Mouse (Mus musculus) liver, adult 2 months (tissue): ENCODE measurements around the gene Zbtb2. TPM values are rescaled to one million over a fixed set of nuclear protein-coding genes. Genes with fewer than 3 reads are reported as not detected.
A peak's percentile ranks its signal among the peaks of the same experiment; 100 is the strongest.

ENCODE experiments used
- DNase-seq: peaks from one replicate; pipeline ENCODE4 v3.0.0-alpha.2; 2011; ENCODE audit warnings: low read depth, low spot score; ENCODE audit errors: extremely low read depth
- H3K27ac ChIP-seq: fragments of 200-500 bp; replicated peaks from 2 replicates; pipeline ENCODE4 v1.5.1; 2012; ENCODE audit warnings: low read depth, mild to moderate bottlenecking, control low read depth, inconsistent platforms, low read length; ENCODE audit not compliant: insufficient read depth
- H3K27me3 ChIP-seq: fragments of 200-500 bp; 2 replicates; pipeline ENCODE4 v1.6.1; 2012; ENCODE audit warnings: mild to moderate bottlenecking, moderate library complexity, low read length, inconsistent platforms; ENCODE audit not compliant: control insufficient read depth, insufficient read depth
- H3K36me3 ChIP-seq: fragments of 200-500 bp; 2 replicates; pipeline ENCODE4 v1.6.1; 2012; ENCODE audit warnings: low read length, inconsistent platforms; ENCODE audit not compliant: control insufficient read depth, insufficient read depth
- H3K4me1 ChIP-seq: fragments of 200-500 bp; 2 replicates; pipeline ENCODE4 v1.6.1; 2011; ENCODE audit warnings: low read length; ENCODE audit not compliant: control insufficient read depth, insufficient read depth
- H3K4me3 ChIP-seq: fragments of 200-500 bp; 2 replicates; pipeline ENCODE4 v1.5.1; 2011; ENCODE audit warnings: low read depth, mild to moderate bottlenecking, control low read depth, low read length, moderate library complexity; ENCODE audit not compliant: insufficient read depth
- H3K79me2 ChIP-seq: fragments of 200-500 bp; 2 replicates; pipeline ENCODE4 v1.6.1; 2012; ENCODE audit warnings: inconsistent platforms, mild to moderate bottlenecking, low read length, moderate library complexity; ENCODE audit not compliant: control insufficient read depth, insufficient read depth
- H3K9ac ChIP-seq: fragments of 200-500 bp; 2 replicates; pipeline ENCODE4 v1.6.1; 2012; ENCODE audit warnings: low read depth, mild to moderate bottlenecking, control low read depth, inconsistent platforms, low read length
- CTCF ChIP-seq: fragments of 200-500 bp; IDR thresholded peaks from 2 replicates; pipeline ENCODE4 v1.5.1; 2011; ENCODE audit warnings: low read depth, low read length, control low read depth
- POLR2A ChIP-seq: fragments of 200-500 bp; IDR thresholded peaks from 2 replicates; pipeline ENCODE4 v1.6.1; 2011; ENCODE audit warnings: low read length, control low read depth; ENCODE audit not compliant: insufficient read depth; ENCODE audit errors: extremely low read depth
- WGBS: fragments of 180-500 bp; shearing (Covaris S2); methylation state at CpG from one replicate; pipeline ENCODE4 v1.1.7; 2018; 5-methylcytosine and 5-hydroxymethylcytosine counted together
- polyA plus RNA-seq: library from polyadenylated mRNA; depleted of rRNA; stranded (reverse); fragments of >200 nt; gene quantifications from 2 replicates; pipeline ENCODE4 v1.2.3, GENCODE M21; 2012; rRNA removed
- total RNA-seq: library from RNA; depleted of rRNA; stranded (reverse); fragments of >200 nt; gene quantifications from 2 replicates; pipeline ENCODE4 v1.2.3, GENCODE M21; 2014; rRNA removed

Gene Zbtb2
- total and polyA plus RNA-seq, 2 experiments = 2.4 to 3.4 TPM

GRCm38 (mm10) chr10:4327716-4328115 lies 60.2 kb downstream of the Zbtb2 start:
- H3K4me1 ChIP-seq = no peaks in the 10 kb centered on the region
- 86% methylated on average over 1 of the region's 1 CpGs for WGBS
- TF ChIP-seq CTCF (no peak), POLR2A (no peak)
- H3K27me3 ChIP-seq = no peaks in the 10 kb centered on the region
- DNase-seq = no peak
- no peaks in the 10 kb centered on the region for H3K36me3 ChIP-seq
- no peak overlapping the region for H3K4me3 ChIP-seq
- H3K79me2 ChIP-seq = no peaks in the 10 kb centered on the region
- H3K9ac ChIP-seq = no peak overlapping the region
- no peak overlapping the region for H3K27ac ChIP-seq

DNA sequence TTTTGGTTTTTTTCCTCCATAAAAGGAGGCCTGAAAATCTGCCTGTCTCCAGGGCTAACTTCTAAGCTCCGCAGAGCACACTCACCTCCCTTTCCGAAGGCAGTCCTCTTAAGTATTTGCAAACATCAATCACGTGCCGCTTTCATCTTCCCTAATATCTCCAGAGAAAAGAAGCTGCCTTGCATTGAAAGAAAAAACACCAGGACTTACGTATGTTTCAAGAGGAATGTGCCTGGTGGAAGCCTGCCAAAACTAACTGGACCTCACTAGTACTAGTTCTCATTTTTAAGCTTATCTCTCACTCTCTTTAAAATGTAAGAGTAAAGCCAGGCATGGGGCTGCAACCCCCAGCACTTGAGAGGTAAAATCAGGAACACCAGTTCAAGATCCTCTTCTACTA lies 62.3 kb downstream of the Zbtb2 start:
- Histone ChIP-seq H3K4me1 (no peaks in the 10 kb centered on the region), H3K9ac (no peak overlapping the region), H3K27me3 (no peaks in the 10 kb centered on the region), H3K36me3 (no peaks in the 10 kb centered on the region), H3K4me3 (no peak overlapping the region), H3K79me2 (no peaks in the 10 kb centered on the region), H3K27ac (no peak overlapping the region)
- TF ChIP-seq POLR2A (no peak), CTCF (no peak)
- no peak for DNase-seq
- 65% methylated on average over 5 of the region's 5 CpGs for WGBS

GRCm38 (mm10) chr10:4323885-4324284 lies 64.0 kb downstream of the Zbtb2 start:
- H3K27ac ChIP-seq = no peak overlapping the region
- peak; percentile 32 for DNase-seq
- H3K79me2 ChIP-seq = no peaks in the 10 kb centered on the region
- TF ChIP-seq CTCF (no peak), POLR2A (no peak)
- H3K4me3 ChIP-seq = no peak overlapping the region
- no peaks in the 10 kb centered on the region for H3K4me1 ChIP-seq
- H3K27me3 ChIP-seq = no peaks in the 10 kb centered on the region
- H3K36me3 ChIP-seq = no peaks in the 10 kb centered on the region
- no peak overlapping the region for H3K9ac ChIP-seq
- WGBS = 37% methylated on average over 8 of the region's 8 CpGs

Other genes with a start within 250 kb of the Zbtb2 start
- 1.7 and 2.3 TPM in 2 replicates for gene Akap12, start 121.7 kb downstream of the Zbtb2 start, total RNA-seq
- 0.37 and 0.57 TPM in 2 replicates for gene Akap12, start 121.7 kb downstream of the Zbtb2 start, polyA plus RNA-seq
- 35.2 and 43.1 TPM in 2 replicates for gene Rmnd1, start 44.3 kb upstream of the Zbtb2 start, total RNA-seq
- 33.7 and 35.7 TPM in 2 replicates for gene Rmnd1, start 44.3 kb upstream of the Zbtb2 start, polyA plus RNA-seq
- gene Armt1, start 44.4 kb upstream of the Zbtb2 start, total RNA-seq = 8.1 and 9.9 TPM in 2 replicates
- gene Armt1, start 44.4 kb upstream of the Zbtb2 start, polyA plus RNA-seq = 6.0 and 9.0 TPM in 2 replicates
- not detected in 2 replicates for gene Ccdc170, start 94.4 kb upstream of the Zbtb2 start, total RNA-seq
- gene Ccdc170, start 94.4 kb upstream of the Zbtb2 start, polyA plus RNA-seq = not detected in 2 replicates
- gene Esr1, start 223.5 kb upstream of the Zbtb2 start, total RNA-seq = 30.3 and 36.3 TPM in 2 replicates
- gene Esr1, start 223.5 kb upstream of the Zbtb2 start, polyA plus RNA-seq = 12.2 and 18.8 TPM in 2 replicates